Mouse (Mus musculus) C2C12 (cell line): ENCODE data around the gene Slc22a8. TPM values are rescaled to one million over a fixed set of nuclear protein-coding genes. Genes with fewer than 3 reads are reported as not detected.

Source experiments
- H3K27me3 ChIP-seq: one replicate; pipeline ENCODE4 v1.6.1; 2011; ENCODE audit not compliant: control insufficient read depth, insufficient read depth, insufficient read length
- H3K36me3 ChIP-seq: one replicate; pipeline ENCODE4 v1.6.1; 2011; ENCODE audit not compliant: control insufficient read depth, insufficient read depth
- H3K4me3 ChIP-seq: one replicate; pipeline ENCODE4 v1.5.1; 2011; ENCODE audit warnings: mild to moderate bottlenecking, control low read depth; ENCODE audit not compliant: poor library complexity, insufficient read depth, severe bottlenecking
- H3K79me2 ChIP-seq: one replicate; pipeline ENCODE4 v1.6.1; 2011; ENCODE audit not compliant: control insufficient read depth, insufficient read depth
- H3K79me3 ChIP-seq: one replicate; pipeline ENCODE4 v1.6.1; 2011; ENCODE audit warnings: low read depth, control low read depth
- H3ac ChIP-seq: one replicate; pipeline ENCODE3; 2011; ENCODE audit warnings: low read depth; ENCODE audit not compliant: control insufficient read depth, insufficient read length
- CEBPB ChIP-seq: IDR thresholded peaks from one replicate; pipeline ENCODE4 v1.6.1; 2011; ENCODE audit warnings: low read depth, mild to moderate bottlenecking, control low read depth, moderate library complexity
- CTCF ChIP-seq: IDR thresholded peaks from one replicate; pipeline ENCODE4 v1.5.1; 2011; ENCODE audit not compliant: control insufficient read depth, insufficient read depth, insufficient read length
- FOSL1 ChIP-seq: IDR thresholded peaks from one replicate; pipeline ENCODE4 v1.8.0; 2011; ENCODE audit warnings: mild to moderate bottlenecking, low read length; ENCODE audit not compliant: poor library complexity, insufficient read depth, severe bottlenecking
- MAX ChIP-seq: IDR thresholded peaks from one replicate; pipeline ENCODE4 v1.6.1; 2011; ENCODE audit warnings: mild to moderate bottlenecking, control low read depth
- MYOD1 ChIP-seq: IDR thresholded peaks from one replicate; pipeline ENCODE4 v1.6.1; 2011; ENCODE audit warnings: low read depth; ENCODE audit not compliant: control insufficient read depth, insufficient read length
- MYOG ChIP-seq: IDR thresholded peaks from one replicate; pipeline ENCODE4 v1.6.1; 2011; ENCODE audit not compliant: control insufficient read depth, insufficient read length; ENCODE audit errors: extremely low read depth
- USF1 ChIP-seq: IDR thresholded peaks from one replicate; pipeline ENCODE4 v1.6.1; 2011; ENCODE audit warnings: low read depth, mild to moderate bottlenecking, control low read depth, moderate library complexity
- long read RNA-seq, 2 experiments: library from polyadenylated mRNA; unstranded; transcript quantifications; one replicate each; pipeline ENCODE4 v2.0.0; 2019 to 2020
- polyA plus RNA-seq: library from polyadenylated mRNA; unstranded; fragments of >200 nt; fragmentation: generic; extraction: Trizol; gene quantifications from one replicate; pipeline ENCODE4 v1.2.1, GENCODE M21; 2012; ENCODE audit warnings: missing spikeins

The Slc22a8 gene
- not detected for polyA plus RNA-seq
- long read RNA-seq, experiment 1, result 0 reads
- long read RNA-seq, experiment 2, result 0 reads

DNA sequence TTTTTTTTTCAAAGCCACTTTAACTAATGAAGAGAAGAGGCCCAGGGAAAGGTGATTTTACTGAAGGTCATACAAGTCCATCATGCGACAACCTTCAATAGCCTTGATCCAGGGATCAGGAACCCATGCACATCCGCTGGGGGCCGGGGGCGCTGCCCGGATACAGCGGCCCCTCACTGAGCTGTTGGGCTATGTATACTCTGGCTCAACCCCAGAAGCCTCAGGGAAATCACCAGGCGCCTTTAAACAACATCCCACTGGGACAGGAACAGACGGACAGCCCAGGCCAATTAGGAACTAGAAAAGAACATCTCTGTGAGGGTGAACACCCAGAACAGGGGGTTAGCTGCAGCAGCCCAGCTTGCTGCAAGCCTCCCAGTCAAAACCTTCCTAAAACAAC, at the start of gene Slc22a8:
Slc22a8 (plus strand) TSS at position 301 of the 400 bp plus-strand sequence.
- Histone ChIP-seq H3K27me3 (peaks cover 52% of the 10 kb centered on the region), H3ac (no peak within 1 kb of the TSS), H3K4me3 (no peak within 1 kb of the TSS), H3K79me3 (no peaks in the 10 kb centered on the region), H3K36me3 (no peaks in the 10 kb centered on the region), H3K79me2 (no peaks in the 10 kb centered on the region)
- TF ChIP-seq CEBPB, result no peak
- TF ChIP-seq MYOD1, result no peak
- no peak for TF ChIP-seq CTCF
- no peak for TF ChIP-seq MYOG
- no peak for TF ChIP-seq FOSL1
- TF ChIP-seq MAX, result no peak
- TF ChIP-seq USF1, result no peak

DNA sequence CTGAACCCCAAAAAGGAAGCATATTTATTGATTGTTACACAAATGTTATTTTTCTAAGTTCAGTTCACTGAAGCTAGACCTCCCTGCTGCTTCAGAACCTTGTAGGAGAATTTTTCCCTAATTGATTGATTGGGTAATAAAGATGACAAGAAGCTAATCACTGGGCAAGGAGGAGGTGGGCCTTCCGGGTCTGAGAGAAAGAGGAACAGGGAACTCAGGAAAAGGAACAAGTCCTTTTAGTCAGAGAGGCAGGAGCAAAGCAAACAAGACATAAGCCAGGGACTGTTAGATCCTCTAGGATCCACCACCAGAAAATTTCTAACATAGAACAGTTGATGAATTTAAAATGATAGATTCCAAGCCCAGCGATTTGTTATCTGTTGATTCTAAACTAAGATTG, 32.2 kb upstream of the Slc22a8 start:
- H3ac ChIP-seq, result no peak overlapping the region
- no peaks in the 10 kb centered on the region for H3K36me3 ChIP-seq
- H3K79me2 ChIP-seq, result no peaks in the 10 kb centered on the region
- no peak overlapping the region for H3K4me3 ChIP-seq
- H3K27me3 ChIP-seq, result peaks cover 16% of the 10 kb centered on the region
- no peaks in the 10 kb centered on the region for H3K79me3 ChIP-seq
- TF ChIP-seq CTCF, result no peak
- no peak for TF ChIP-seq MYOD1

DNA sequence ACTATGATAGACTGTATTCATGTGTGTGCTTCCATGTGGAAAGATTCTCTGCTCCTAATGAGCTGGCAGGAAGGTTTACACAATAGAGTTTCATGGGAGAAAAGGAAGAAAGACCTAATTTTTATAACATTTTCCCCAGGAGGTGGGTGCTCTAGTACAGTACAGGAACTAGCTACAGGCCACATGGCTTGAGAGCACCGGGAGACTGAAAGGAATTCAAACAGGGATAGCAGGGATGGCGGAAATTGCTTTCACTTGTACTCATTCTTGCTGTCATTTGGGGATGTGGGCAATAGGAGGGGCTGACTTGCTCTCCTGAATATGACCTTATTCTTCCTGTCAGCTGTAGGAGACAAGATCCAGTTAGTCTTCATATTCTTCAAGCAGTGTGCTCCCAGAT, 27.0 kb upstream of the Slc22a8 start:
- no peak overlapping the region for H3K4me3 ChIP-seq
- no peaks in the 10 kb centered on the region for H3K79me3 ChIP-seq
- H3K27me3 ChIP-seq, result peaks cover 16% of the 10 kb centered on the region
- H3K79me2 ChIP-seq, result no peaks in the 10 kb centered on the region
- no peak overlapping the region for H3ac ChIP-seq
- H3K36me3 ChIP-seq, result no peaks in the 10 kb centered on the region
- TF ChIP-seq MYOG (no peak), CEBPB (no peak), USF1 (no peak), MAX (no peak), FOSL1 (no peak), CTCF (no peak), MYOD1 (no peak)

DNA sequence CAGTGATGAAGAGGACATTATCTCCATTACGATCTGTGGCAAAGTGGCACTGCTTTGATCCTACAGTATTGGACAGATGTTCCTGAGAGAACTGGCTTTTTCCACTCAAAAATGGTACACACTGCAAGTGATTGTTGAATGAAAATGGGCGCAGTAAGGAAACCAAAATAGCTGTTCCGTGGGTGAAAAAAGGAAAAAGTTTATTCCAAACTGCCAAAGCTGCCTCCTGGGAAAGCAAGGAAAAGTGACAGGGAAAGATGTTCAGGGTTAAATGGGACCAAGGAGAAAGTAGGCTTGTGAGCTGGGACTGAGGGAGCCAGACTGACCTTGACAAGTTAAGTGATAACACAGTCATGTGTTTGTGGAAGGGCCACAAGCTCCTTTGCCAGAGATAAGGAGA, 26.6 kb upstream of the Slc22a8 start:
- Histone ChIP-seq H3K36me3 (no peaks in the 10 kb centered on the region), H3K4me3 (no peak overlapping the region), H3K79me3 (no peaks in the 10 kb centered on the region), H3K27me3 (peaks cover 13% of the 10 kb centered on the region), H3K79me2 (no peaks in the 10 kb centered on the region), H3ac (no peak overlapping the region)
- TF ChIP-seq FOSL1, result no peak
- no peak for TF ChIP-seq MYOG
- TF ChIP-seq CTCF, result no peak
- no peak for TF ChIP-seq USF1
- TF ChIP-seq CEBPB, result no peak
- no peak for TF ChIP-seq MYOD1
- TF ChIP-seq MAX, result no peak

DNA sequence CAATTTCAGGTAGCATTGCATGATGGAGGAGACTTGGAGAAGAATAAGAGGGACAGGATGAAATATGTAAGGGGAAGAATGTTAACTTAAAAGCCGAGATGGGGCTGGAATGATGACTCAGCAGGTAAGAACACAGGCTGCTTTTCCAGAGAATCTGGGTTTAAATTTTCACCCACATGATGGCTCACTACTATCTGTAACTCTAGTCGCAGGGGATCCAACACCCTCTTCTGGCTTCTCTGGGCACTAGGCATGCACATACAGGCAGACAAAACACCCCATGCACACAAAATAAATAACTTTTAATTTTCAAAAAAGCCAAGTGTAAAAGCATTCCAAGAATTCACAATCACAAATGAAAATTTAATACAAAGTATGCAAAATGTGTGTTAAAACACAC, 25.8 kb upstream of the Slc22a8 start:
- Histone ChIP-seq H3K36me3 (no peaks in the 10 kb centered on the region), H3K79me3 (no peaks in the 10 kb centered on the region), H3K4me3 (no peak overlapping the region), H3ac (no peak overlapping the region), H3K79me2 (no peaks in the 10 kb centered on the region), H3K27me3 (peaks cover 9% of the 10 kb centered on the region)
- TF ChIP-seq FOSL1 (no peak), CTCF (no peak), USF1 (no peak), MAX (no peak), MYOD1 (no peak), CEBPB (no peak), MYOG (no peak)

DNA sequence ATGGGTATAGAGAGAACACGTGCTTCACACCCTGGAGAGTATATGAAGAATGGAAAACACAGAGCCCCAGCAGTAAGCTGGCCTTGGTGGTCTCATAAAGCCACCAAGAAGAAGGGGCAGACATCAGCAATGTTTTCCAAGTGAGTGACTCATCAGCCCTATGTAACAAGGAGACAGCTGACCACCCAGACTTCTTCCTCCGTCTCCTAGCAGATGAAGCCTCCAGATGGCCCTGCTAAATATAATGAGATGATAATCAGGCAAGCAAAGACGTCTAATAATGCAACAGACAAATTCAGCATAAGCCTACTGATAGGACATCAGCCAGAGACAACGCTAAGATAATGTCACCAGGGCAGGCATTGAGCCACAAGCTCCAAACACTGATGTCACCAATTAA, 25.1 kb upstream of the Slc22a8 start:
- Histone ChIP-seq H3K27me3 (peaks cover 10% of the 10 kb centered on the region), H3K36me3 (no peaks in the 10 kb centered on the region), H3K4me3 (no peak overlapping the region), H3ac (no peak overlapping the region), H3K79me3 (no peaks in the 10 kb centered on the region), H3K79me2 (no peaks in the 10 kb centered on the region)
- TF ChIP-seq FOSL1 (no peak), MAX (no peak), MYOD1 (no peak), MYOG (no peak), USF1 (no peak), CEBPB (no peak), CTCF (no peak)
